Mouse (Mus musculus): ENCODE measurements around the gene Emilin2.
"Not testable (repeated sequence)": the region's sequence is repeated elsewhere in the genome, so short reads cannot be mapped to it uniquely, and the experiment has no call there.

Emilin2 gene

GRCm38 (mm10) chr17:71311340-71312171 lies at the start of gene Emilin2:
TSS of gene Emilin2 (minus strand) at chr17:71311978.
- no peak for DNase-seq (ENCODE audit: low spot score)

DNA sequence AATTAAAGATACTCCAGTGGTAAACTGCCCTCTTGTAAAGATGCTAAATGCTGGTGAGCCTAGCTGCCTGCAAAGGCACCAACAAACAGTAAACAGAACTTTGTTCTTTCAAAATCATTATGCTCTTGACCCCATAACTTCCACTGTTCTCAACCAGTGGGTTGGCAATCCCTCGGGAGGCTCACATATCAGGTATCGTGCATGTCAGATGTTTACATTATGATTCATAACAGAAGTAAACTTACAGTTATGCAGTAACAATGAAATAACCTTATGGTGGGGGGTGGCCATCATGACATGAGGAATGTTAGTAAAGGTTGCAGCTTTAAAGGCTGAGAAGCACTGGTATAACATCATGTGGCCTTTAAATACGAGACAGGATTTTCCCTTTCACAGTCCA lies 43.7 kb upstream of the Emilin2 start:
- DNase-seq (ENCODE audit: low spot score): no peak

GRCm38 (mm10) chr17:71354205-71354604 lies 42.4 kb upstream of the Emilin2 start:
- no peak for DNase-seq (ENCODE audit: low spot score)

DNA sequence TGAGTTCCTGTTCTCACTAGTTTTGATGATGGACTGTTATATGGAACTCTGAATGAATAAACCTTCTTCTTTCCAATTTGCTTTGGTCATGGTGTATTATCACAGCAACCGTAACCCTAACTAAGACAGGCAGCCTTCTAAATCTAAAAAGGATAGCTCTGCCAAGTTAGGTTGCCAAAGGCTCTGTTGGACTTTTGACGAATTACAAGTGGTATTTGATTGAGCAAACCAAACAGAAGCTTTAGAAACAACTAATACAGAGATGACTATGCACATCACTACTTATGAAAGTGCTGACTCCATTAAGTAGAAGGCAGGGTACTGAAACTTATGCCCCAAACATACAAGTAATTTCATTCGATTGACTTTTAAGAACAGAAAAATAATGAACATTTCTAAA lies 36.4 kb upstream of the Emilin2 start:
- no peak for DNase-seq (ENCODE audit: low spot score)

GRCm38 (mm10) chr17:71342006-71342405 lies 30.2 kb upstream of the Emilin2 start:
- DNase-seq (ENCODE audit: low spot score): no peak

DNA sequence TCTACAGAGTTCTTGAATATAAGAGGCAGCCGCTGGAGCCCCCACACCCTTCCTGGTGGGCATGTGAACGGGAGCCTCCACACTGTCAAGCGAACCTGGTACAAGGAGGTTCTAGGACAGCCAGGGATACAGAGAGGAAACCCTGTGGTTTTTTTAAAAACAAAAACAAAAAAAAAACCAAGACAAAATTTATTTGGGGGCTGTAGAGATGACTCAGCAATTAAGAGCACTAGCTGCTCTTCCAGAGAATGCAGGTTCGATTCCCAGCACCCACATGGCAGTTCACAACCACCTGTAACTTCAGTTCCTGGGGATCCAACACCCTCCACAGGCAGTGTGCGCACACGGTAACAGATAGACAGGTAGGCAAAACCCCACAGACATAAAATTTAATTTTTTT lies 26.8 kb upstream of the Emilin2 start:
- no peak for DNase-seq (ENCODE audit: low spot score)

DNA sequence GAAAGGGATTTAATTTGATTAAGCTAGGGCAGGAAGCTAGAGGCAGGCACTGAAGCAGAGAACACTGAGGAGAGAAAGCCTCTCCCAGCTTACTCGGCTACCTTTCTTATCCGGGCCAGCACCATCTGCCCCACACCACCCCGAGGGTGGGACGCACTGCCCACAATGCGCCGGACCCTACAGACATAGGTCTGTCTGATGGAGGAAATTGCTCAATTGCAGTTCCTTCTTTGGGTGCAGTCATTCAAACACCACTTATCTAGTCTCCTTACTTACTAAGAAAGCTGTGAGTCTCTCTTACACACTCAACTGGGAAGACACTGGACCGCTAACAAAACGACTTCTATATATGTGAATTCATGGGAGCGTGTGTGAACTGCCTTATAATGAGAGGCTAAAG lies 25.8 kb upstream of the Emilin2 start:
- DNase-seq (ENCODE audit: low spot score): no peak

DNA sequence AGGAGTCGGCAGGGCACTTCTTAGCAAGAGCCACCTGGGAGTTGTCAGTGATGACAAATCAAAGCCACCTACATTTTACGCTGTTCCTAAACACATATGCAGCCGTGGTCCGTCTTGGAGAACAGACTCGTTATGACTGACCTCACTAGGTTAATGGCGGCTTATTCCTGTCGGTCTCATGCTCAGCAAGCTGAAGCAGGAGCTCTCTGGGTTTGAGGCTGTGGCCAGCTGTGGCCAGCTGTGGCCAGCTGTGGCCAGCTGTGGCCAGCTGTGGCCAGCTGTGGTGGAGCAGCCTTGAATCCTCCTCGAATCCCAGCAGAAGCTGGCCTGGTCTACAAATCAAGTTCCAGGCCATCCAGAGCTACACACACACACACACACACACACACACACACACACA lies 24.6 kb upstream of the Emilin2 start:
- no peak for DNase-seq (ENCODE audit: low spot score)

DNA sequence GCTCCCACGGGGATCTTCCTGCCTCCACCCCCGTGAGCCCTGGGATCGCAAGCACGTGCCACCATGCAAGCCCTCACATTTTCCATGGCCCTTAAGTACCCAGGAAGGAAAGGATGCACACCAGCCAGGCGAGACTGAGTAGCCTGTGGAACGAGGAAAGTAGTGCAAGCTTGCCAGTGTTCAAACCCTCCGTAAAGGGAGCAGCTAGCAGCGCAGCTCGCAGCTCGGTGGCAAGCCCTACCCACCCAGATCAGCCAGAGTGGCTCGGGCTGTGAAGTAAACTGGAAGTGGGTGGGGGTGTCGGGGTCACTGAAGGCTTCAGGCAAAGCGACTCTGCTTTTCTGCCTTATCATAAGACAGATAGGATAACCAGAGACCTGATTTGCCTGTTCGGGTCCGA lies 20.5 kb upstream of the Emilin2 start:
- DNase-seq (ENCODE audit: low spot score): no peak

- DNase-seq (ENCODE audit: low spot score): not testable (repeated sequence)
Observed at GRCm38 (mm10) chr17:71320731-71321130, 9.0 kb upstream of the Emilin2 start.

- DNase-seq (ENCODE audit: low spot score): no peak
Observed at GRCm38 (mm10) chr17:71319361-71319760, 7.6 kb upstream of the Emilin2 start.

- DNase-seq (ENCODE audit: low spot score): no peak
Observed at GRCm38 (mm10) chr17:71317571-71317970, 5.8 kb upstream of the Emilin2 start.

GRCm38 (mm10) chr17:71314315-71314714 lies 2.5 kb upstream of the Emilin2 start:
- no peak for DNase-seq (ENCODE audit: low spot score)

- DNase-seq (ENCODE audit: low spot score): no peak
Observed at GRCm38 (mm10) chr17:71310486-71311339, 1.1 kb downstream of the Emilin2 start.

DNA sequence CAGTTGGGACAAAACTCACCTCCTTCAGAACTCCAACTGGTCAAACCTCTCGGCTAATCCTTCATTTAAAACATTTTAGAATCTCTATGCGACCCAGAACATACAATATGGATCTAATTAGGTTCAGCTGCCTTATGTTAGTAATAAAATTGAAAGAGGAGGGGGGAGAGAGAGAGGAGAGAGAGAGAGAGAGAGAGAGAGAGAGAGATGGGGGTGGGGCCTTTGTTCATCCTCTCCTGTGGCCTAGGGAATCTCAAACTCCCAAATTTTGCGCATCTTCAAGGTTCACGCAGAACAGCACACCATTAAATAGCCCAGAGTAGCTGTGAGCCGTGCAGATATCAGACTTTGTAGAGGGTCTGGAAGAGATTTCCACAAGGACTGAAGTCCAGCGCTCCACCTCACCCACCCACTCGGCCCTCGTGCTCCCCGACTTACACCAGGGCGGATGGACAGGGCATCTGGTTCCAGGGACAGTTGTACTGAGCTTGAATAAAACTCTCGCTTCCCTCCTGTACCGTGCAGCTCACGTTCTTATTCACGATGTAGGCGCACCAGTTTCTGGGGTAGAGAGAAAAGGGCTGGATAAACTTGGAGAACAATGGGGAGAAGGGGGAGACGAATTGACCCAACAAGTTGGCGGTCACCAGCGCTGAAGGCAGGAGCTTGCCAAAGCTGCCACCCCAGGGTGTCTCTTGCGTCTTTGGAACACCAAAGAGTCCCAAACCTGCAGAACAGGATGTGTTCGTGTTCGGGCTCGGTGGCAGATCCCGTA lies 1.9 kb downstream of the Emilin2 start:
- no peak for DNase-seq (ENCODE audit: low spot score)

- no peak for DNase-seq (ENCODE audit: low spot score)
Observed at GRCm38 (mm10) chr17:71309141-71309540, 2.6 kb downstream of the Emilin2 start.

DNA sequence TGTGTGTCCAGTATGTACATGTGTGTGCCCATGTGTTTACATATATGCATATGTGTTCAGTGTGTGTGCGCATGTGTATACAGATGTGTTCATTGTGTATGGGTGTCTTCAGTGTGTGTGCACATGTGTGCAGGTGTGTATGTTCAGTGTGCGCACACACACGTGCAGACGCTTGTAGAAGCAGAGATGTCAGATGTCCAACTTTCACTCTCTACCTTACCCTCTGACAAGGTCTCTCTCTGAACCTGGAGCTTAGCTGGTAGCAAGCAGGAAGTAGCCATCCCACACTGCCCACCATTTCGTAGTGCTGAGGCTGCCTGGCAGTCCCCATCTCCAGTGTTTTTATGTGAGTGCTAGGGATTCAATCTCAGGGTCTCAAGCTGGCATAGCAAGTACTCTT lies 3.5 kb downstream of the Emilin2 start:
- DNase-seq (ENCODE audit: low spot score): no peak

- DNase-seq (ENCODE audit: low spot score): no peak
Observed at GRCm38 (mm10) chr17:71307251-71307790, 4.5 kb downstream of the Emilin2 start.

GRCm38 (mm10) chr17:71306716-71307115 lies 5.1 kb downstream of the Emilin2 start:
- no peak for DNase-seq (ENCODE audit: low spot score)

DNA sequence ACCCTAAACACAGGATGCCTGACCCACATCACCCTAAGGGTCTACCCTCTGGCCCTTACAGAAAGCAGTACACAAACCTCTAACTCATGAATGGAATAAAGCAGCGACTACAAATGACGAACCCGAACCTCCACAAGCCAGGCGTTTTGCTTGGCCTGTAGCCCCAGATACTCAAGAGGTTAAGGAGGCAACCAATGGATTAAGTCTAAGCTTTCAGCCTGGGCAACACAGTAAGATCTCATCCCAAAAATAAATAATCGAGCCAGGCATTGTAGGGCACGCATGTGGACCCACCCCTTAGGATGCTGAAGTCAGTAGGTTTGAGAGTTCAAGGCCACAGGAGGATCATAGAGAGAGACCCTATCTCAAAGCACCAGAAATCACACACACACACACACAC lies 5.7 kb downstream of the Emilin2 start:
- no peak for DNase-seq (ENCODE audit: low spot score)

DNA sequence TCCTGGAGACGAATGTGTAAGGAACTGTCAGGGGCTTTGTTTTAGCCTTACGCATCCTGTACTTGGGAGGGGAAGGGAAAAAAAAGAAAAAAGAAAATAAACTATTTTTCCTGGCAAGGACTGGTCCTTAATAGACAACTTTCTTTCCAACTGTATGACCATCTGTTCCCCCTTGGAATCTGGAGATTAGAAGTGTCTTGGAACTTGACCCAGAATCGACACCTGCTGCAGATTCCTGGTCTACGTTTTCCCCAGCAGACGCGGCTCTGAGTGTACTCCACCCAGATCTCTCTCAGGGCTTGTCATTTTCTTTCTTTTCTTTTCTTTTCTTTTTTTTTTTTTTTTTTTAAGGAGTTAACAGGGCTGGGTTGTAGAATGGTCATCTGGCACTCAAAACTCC lies 8.3 kb downstream of the Emilin2 start:
- DNase-seq (ENCODE audit: low spot score): no peak

- DNase-seq (ENCODE audit: low spot score): no peak
Observed at GRCm38 (mm10) chr17:71301413-71301812, 10.4 kb downstream of the Emilin2 start.
